In the genomic region with DNA sequence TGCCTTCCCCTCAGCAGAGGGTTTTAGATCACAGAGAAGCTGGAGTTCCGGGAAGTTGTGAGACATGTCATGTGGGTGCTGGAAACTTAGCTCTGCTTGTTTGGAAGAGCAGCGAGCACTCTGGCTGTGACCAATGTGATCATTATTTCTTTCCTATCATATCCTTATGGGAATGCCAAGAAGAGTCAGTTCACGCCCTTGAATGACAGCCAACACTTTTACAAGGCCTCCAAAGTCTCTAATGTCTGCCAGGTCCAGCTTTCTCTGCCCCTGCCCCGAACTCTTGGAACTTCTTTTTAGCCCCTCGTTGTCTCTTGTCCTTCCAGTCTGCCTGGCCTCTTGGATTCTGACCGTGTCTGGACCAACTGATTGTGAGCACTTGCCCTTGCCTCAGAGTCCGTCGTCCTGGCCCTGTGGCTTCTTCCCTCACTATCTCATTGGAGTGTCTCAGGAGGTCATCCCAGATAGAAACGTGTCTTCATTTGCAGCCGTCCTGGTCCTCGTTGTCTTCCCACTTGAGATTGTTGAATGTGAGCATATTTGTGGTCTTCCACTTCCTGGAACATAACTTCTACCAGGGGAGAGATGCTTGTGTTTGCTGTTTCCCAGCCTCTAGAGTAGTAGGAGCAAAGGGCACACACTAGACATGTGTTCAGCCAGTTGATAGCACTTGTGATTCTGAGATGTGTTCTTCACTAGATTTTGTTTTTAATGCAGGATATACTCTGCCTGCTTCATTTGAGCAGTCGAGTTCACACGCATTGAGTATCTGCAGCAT, we compare ENCODE assay signal across 8 mouse cellular contexts.
DNase-seq lines count a peak whose midpoint lies in the region; ATAC-seq and TF ChIP-seq lines count a peak whose summit lies in the region.

No protein-coding gene starts in this region.

- no peak overlapping the region for H3K9ac ChIP-seq in intestine, embryonic 15.5 days
- H3K9ac ChIP-seq in stomach, embryonic 15.5 days, result no peak overlapping the region

- no peak for TF ChIP-seq CTCF in spleen, adult 2 months (IDR thresholded peaks at IDR 0.05; ENCODE audit: extremely low read depth, insufficient read depth, insufficient read length, insufficient replicate concordance)

- no peaks in the 10 kb centered on the region for H3K27me3 ChIP-seq in spleen, adult 2 months (ENCODE audit: control insufficient read depth, insufficient read depth, low read length)
- no peaks in the 10 kb centered on the region for H3K27me3 ChIP-seq in intestine, embryonic 15.5 days (replicated peaks)
- no peaks in the 10 kb centered on the region for H3K27me3 ChIP-seq in stomach, embryonic 15.5 days (replicated peaks)

- intact Hi-C loops in gastrocnemius, postnatal 36 days (cut with DNase I), result no loop called here

- 58% methylated on average over 13 of the region's 13 CpGs for WGBS in spleen, adult 2 months
- WGBS in intestine, embryonic 15.5 days, result 33% methylated on average over 13 of the region's 13 CpGs
- WGBS in stomach, embryonic 15.5 days, result 45% methylated on average over 13 of the region's 13 CpGs

- no peak for TF ChIP-seq POLR2A in spleen, adult 2 months (IDR thresholded peaks at IDR 0.05; ENCODE audit: low read depth, low read length)

- 0 out of 2 replicates have a peak, but pooled peaks cover 2% of the 10 kb centered on the region for H3K36me3 ChIP-seq in spleen, adult 2 months (ENCODE audit: control insufficient read depth, insufficient read depth, low read length)
- no peaks in the 10 kb centered on the region for H3K36me3 ChIP-seq in intestine, embryonic 15.5 days
- H3K36me3 ChIP-seq in stomach, embryonic 15.5 days, result no peaks in the 10 kb centered on the region

- ATAC-seq in intestine, embryonic 15.5 days, result peak; percentile 73
- no peak for ATAC-seq in stomach, embryonic 15.5 days (ENCODE audit: insufficient read depth, low FRiP score, low read depth)

- peaks cover 23% of the 10 kb centered on the region; the same call in 1 of the 2 replicates for H3K4me1 ChIP-seq in spleen, adult 2 months (ENCODE audit: control insufficient read depth, insufficient read depth, insufficient read length)
- peaks cover 39% of the 10 kb centered on the region for H3K4me1 ChIP-seq in intestine, embryonic 15.5 days (replicated peaks)
- peaks cover 55% of the 10 kb centered on the region for H3K4me1 ChIP-seq in stomach, embryonic 15.5 days

- peak overlapping the region; percentile 20 for H3K4me2 ChIP-seq in intestine, embryonic 15.5 days (replicated peaks)
- H3K4me2 ChIP-seq in stomach, embryonic 15.5 days, result no peak overlapping the region

- no peak overlapping the region for H3K4me3 ChIP-seq in spleen, adult 2 months (ENCODE audit: extremely low read depth, insufficient read depth, insufficient read length)
- no peak overlapping the region for H3K4me3 ChIP-seq in intestine, embryonic 15.5 days (replicated peaks)
- no peak overlapping the region for H3K4me3 ChIP-seq in stomach, embryonic 15.5 days (replicated peaks)

- H3K9me3 ChIP-seq in intestine, embryonic 15.5 days, result no peaks in the 10 kb centered on the region
- H3K9me3 ChIP-seq in stomach, embryonic 15.5 days, result no peaks in the 10 kb centered on the region

- H3K27ac ChIP-seq in spleen, adult 2 months (ENCODE audit: insufficient read depth, low read length), result peak overlapping the region; percentile 42; the same call in 1 of the 2 replicates
- H3K27ac ChIP-seq in intestine, embryonic 15.5 days, result peak overlapping the region; percentile 80
- H3K27ac ChIP-seq in stomach, embryonic 15.5 days, result 0 out of 2 replicates have a peak overlapping the region, but pooled peaks have one; percentile 33

- DNase-seq in gastrocnemius, adult 18-20 months (ENCODE audit: low spot score), result peak; percentile 42
- no peak for DNase-seq in gastrocnemius, postnatal 36 days
- DNase-seq in spleen, adult 2 months (ENCODE audit: low read depth in 1 of 2, low spot score in 2 of 2), result no peak
- DNase-seq in spleen, postnatal 4 days (ENCODE audit: low spot score in 2 of 2), result no peak
- no peak for DNase-seq in urinary bladder, postnatal 10 days (ENCODE audit: low spot score)
- no peak for DNase-seq in natural killer cell, adult 2 months (ENCODE audit: low spot score in 2 of 2)
